Mouse (Mus musculus): Measurements from ENCODE around the gene Vmn1r80. TPM values are rescaled to one million over a fixed set of nuclear protein-coding genes. Genes with fewer than 3 reads are reported as not detected.
"Not testable (repeated sequence)": the region's sequence is repeated elsewhere in the genome, so short reads cannot be mapped to it uniquely, and the experiment has no call there.

Gene Vmn1r80
- not detected for total RNA-seq (2021)
- long read RNA-seq, experiment 1 = 0 reads
- long read RNA-seq, experiment 2 = 0 reads

DNA sequence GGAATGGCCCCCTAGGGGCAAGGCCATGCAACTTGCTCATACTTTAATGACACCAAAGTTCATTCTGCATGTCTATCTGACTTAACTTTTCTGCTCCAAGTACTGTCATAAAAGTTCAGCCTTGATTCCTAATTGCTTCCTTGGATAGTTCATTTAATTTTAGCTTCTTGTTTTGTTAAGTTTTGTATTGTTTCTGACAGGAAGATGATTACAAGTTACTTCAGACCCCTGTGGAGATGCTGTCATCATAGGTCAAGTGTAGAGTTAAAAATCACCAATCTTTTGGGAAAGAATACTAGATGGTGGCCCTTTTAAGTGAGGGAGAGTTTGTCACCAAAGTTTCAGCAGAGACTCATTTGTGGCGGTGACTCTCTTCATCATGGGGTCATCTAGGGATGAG is at the start of gene Vmn1r80:
Gene Vmn1r80, plus strand, starts transcription at position 301 of the 400 bp plus-strand sequence.
- DNase-seq (ENCODE audit: low spot score) = no peak

DNA sequence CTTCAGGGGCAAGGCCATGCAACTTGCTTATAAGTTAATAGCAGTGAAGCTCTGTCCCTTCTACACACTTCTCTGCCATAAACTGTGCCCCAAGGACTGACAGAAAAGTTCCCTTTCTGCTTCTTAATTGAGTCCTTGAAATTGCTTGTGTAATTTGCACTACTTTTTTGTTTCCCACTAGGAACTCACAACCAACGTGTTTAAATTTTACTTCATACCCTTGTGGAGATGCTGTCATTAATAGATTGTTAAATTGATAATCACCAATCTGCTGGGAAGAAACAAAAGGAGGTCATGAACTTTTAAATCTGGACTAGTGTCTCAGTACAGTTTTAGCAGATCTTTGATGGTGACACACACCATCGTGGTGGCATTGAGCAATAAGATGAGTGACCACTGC is 39.1 kb upstream of the Vmn1r80 start, which contains the start of gene Vmn1r78:
Gene Vmn1r78, plus strand, starts transcription at position 301 of the 400 bp plus-strand sequence.
- DNase-seq (ENCODE audit: low spot score) = no peak

DNA sequence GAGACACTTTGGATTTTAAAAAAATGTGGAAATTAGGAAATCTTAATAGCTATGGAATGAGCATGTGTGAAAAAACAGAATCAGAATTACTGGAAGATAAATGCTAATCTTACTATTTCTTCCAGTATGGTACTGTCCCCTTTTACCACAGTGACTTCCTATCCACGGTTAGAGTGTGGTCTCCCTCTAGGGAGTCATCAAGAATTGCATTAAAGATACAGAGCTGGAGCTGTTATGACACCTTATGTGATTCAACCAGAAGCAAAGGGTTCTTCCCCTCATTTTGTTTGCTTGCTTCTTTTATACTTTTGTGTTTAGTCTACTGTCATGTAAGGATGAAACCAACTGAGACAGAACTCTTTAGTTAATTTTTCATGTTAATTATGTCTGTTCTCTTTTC is 32.6 kb upstream of the Vmn1r80 start:
- not testable (repeated sequence) for DNase-seq (ENCODE audit: low spot score)

DNA sequence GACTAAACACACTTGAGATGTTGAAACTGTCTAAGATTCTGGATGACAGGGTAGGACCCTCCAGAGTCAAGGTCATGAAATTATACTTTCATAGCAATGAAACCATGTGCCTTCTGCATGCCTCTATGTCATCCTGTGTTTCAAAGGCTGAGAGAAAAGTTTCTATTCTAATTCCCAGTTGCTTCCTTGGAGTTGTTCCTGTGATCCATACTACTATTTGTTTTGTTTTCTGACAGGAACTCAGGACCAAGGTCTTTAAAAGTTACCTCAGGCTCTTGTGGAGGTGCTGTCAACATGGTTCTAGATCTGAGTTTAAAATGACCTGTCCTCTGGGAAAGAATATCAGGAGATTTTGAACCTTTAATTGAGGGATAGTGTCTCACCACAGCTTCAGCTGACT is 18.1 kb upstream of the Vmn1r80 start, which contains the start of gene Vmn1r79:
Gene Vmn1r79, plus strand, starts transcription at position 301 of the 400 bp plus-strand sequence.
- DNase-seq (ENCODE audit: low spot score) = not testable (repeated sequence)

DNA sequence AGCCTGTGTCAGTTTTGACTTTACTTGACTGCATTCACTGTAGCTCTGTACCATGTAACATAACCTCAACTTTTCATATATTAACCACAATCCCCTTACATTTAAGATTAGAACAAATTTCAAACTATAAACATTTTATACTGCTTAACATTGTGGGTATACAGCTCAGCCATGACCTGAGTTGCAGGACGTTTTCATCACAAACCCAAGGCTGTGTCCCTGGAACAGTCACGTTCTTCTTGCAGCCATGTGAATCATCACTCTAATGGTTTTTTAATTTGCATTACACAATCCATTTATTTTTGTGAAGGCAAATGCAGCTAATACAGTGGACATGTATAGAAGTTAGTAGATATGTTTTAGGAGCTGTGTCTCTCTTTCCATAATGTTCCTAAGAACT is 16.2 kb upstream of the Vmn1r80 start:
- DNase-seq (ENCODE audit: low spot score) = not testable (repeated sequence)

DNA sequence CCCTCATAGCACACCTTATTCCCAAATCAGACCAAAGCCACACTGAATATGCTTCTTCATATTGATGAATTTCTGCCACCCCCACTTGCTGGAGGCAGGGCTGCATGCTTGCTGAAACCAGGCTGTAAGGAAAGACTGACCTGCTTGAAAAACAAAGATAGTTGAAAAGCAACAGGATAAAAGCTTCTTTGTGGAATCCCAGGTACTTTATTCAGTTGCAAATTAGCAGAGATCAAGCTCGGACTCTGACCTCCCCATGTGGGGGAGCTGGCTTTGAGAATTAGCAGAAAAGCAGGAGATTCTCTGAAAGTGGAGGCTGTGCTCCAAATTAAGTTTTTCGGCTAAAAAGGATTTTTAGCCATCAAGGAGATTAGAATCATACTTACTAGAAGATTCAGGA is 15.1 kb downstream of the Vmn1r80 start:
- no peak for DNase-seq (ENCODE audit: low spot score)

Other genes with a start within 250 kb of the Vmn1r80 start
- not detected for gene Vmn1r77, start 152.5 kb upstream of the Vmn1r80 start, total RNA-seq (2021)
- gene Vmn1r78, start 39.0 kb upstream of the Vmn1r80 start, total RNA-seq (2021) = not detected
- not detected for gene Vmn1r79, start 18.0 kb upstream of the Vmn1r80 start, total RNA-seq (2021)
- not detected for gene Vmn1r81, start 79.0 kb downstream of the Vmn1r80 start, total RNA-seq (2021)
- gene Vmn1r82, start 111.1 kb downstream of the Vmn1r80 start, total RNA-seq (2021) = not detected
- not detected for gene Vmn1r83, start 140.2 kb downstream of the Vmn1r80 start, total RNA-seq (2021)
- gene Vmn1r84, start 180.0 kb downstream of the Vmn1r80 start, total RNA-seq (2021) = not detected
- 1 to 10 TPM; 1.2 to 1.6 TPM for gene Zfp551, start 233.5 kb downstream of the Vmn1r80 start, total RNA-seq (2021)

Measured in gastrocnemius, adult 18-20 months (tissue).